Mouse (Mus musculus) G1E (cell line): ENCODE results near the gene Rsph10b.

Source experiments
- CTCF ChIP-seq: IDR thresholded peaks from 2 replicates; pipeline ENCODE4 v1.5.1; 2012; ENCODE audit warnings: low read depth, low read length, inconsistent platforms, mixed read lengths
- GATA1 ChIP-seq: IDR thresholded peaks from 2 replicates; pipeline ENCODE4 v1.6.1; 2012; ENCODE audit warnings: borderline replicate concordance, low read length, inconsistent platforms, mixed read lengths

DNA sequence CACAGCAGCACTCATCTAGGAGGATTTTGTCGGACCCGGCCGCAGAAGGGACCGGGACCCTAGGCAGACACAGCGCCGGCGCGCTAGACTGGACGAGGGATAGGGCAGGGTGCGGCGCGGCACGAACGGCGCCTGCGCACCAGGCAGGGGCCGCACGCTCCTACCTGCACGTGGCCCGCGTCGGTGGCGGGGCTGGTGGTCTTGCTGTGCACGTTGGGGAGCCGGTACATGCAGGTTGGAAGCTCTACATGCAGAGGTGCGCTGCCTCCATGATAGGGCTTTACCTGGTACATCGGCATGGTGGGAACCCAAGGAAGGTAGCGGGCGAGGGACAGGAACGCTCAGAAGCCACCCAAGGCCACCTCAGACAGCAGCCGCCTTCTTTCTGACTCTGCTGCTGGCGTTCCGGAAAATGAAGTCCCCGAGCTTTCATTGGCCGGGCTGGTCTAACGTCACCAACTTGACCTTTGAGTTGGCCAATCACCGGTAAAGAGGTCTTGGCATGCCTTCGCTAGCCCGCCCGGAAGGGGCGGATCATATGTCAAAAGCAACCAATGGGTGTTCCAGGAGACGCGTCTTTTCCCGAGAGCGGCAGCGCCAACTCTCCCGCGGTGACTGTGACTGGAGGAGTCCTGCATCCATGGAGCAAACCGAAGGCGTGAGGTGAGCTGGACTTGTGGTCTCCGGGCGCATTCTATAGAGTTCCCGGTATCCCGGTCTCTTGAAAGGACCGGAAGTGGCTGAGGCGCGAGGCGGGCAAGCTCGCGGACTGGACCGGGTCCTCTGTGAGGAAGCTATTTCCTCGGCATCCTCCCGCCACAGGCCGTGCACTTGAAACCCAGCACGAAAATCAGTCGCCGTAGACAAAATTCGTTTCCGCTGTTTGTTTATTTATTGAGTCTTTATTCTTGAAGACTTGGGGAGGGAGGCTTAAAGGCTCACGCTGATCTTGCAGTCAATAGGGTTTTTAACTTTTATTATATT lies 23.1 kb upstream of the Rsph10b start, which contains the start of the genes Aimp2 and Pms2:
- TF ChIP-seq CTCF, result no peak
- TF ChIP-seq GATA1, result no peak
